Mouse (Mus musculus) lung, postnatal 0 days (tissue): ENCODE measurements around the gene Kcnt1.

Source experiments
- CTCF ChIP-seq: IDR thresholded peaks from 2 replicates; pipeline ENCODE4 v1.5.1; 2016; ENCODE audit warnings: antibody characterized with exemption, mild to moderate bottlenecking
- EP300 ChIP-seq: IDR thresholded peaks from 2 replicates; pipeline ENCODE4 v1.6.1; 2016; ENCODE audit warnings: antibody characterized with exemption, mild to moderate bottlenecking, control low read depth

GRCm38 (mm10) chr2:25888144-25888543 is 24.6 kb downstream of the Kcnt1 start:
- TF ChIP-seq CTCF, result no peak
- TF ChIP-seq EP300, result no peak
